Mouse (Mus musculus) myocyte (in vitro differentiated cells): Measurements from ENCODE around the gene Etnk2. TPM values are rescaled to one million over a fixed set of nuclear protein-coding genes. Genes with fewer than 3 reads are reported as not detected.

ENCODE experiments used
- H3K27me3 ChIP-seq: one replicate; pipeline ENCODE4 v1.6.1; 2011; ENCODE audit not compliant: control insufficient read depth, insufficient read depth, insufficient read length
- H3K36me3 ChIP-seq: one replicate; pipeline ENCODE4 v1.6.1; 2011; ENCODE audit not compliant: control insufficient read depth, insufficient read depth
- H3K4me2 ChIP-seq: one replicate; pipeline ENCODE4 v1.6.1; 2011; ENCODE audit warnings: low read depth, control low read depth
- H3K4me3 ChIP-seq: one replicate; pipeline ENCODE4 v1.5.1; 2011; ENCODE audit warnings: mild to moderate bottlenecking, control low read depth, moderate library complexity
- H3K79me2 ChIP-seq: one replicate; pipeline ENCODE4 v1.6.1; 2011; ENCODE audit not compliant: control insufficient read depth, insufficient read depth
- H3ac ChIP-seq: one replicate; pipeline ENCODE4 v1.6.1; 2011; ENCODE audit not compliant: control insufficient read depth, insufficient read length
- CEBPB ChIP-seq: IDR thresholded peaks from 2 replicates; pipeline ENCODE4 v1.6.1; 2011; ENCODE audit warnings: mild to moderate bottlenecking, moderate library complexity; ENCODE audit not compliant: poor library complexity, insufficient read depth, severe bottlenecking
- E2F4 ChIP-seq: IDR thresholded peaks from one replicate; pipeline ENCODE4 v1.6.1; 2011; ENCODE audit warnings: mild to moderate bottlenecking, control low read depth, moderate library complexity; ENCODE audit not compliant: insufficient read depth
- MAX ChIP-seq: IDR thresholded peaks from one replicate; pipeline ENCODE4 v1.6.1; 2011; ENCODE audit warnings: low read depth, mild to moderate bottlenecking, control low read depth
- MYOD1 ChIP-seq, 3 experiments: IDR thresholded peaks; one replicate each; pipeline ENCODE4 v1.6.1; 2011; ENCODE audit warnings: control low read depth in 2 of 3, low read depth in 2 of 3, mild to moderate bottlenecking in 2 of 3, moderate library complexity in 1 of 3; ENCODE audit not compliant: insufficient read length in 2 of 3, control insufficient read depth in 1 of 3
- MYOG ChIP-seq, 3 experiments: IDR thresholded peaks; one replicate each; pipeline ENCODE4 v1.6.1; 2011; ENCODE audit warnings: control low read depth in 2 of 3, low read depth in 2 of 3, mild to moderate bottlenecking in 2 of 3; ENCODE audit not compliant: insufficient read length in 2 of 3, control insufficient read depth in 1 of 3, insufficient read depth in 1 of 3
- POLR2A ChIP-seq: IDR thresholded peaks from one replicate; pipeline ENCODE4 v1.6.1; 2011; ENCODE audit warnings: low read depth, mild to moderate bottlenecking, control low read depth, moderate library complexity; ENCODE audit not compliant: insufficient read length
- POLR2AphosphoS2 ChIP-seq: IDR thresholded peaks from one replicate; pipeline ENCODE4 v1.6.1; 2011; ENCODE audit warnings: low read depth, control low read depth; ENCODE audit not compliant: insufficient read length
- REST ChIP-seq: IDR thresholded peaks from one replicate; pipeline ENCODE4 v1.6.1; 2011; ENCODE audit warnings: mild to moderate bottlenecking, control low read depth, moderate library complexity; ENCODE audit not compliant: insufficient read depth, insufficient read length
- SRF ChIP-seq: IDR thresholded peaks from one replicate; pipeline ENCODE4 v1.6.1; 2011; ENCODE audit warnings: low read depth; ENCODE audit not compliant: control insufficient read depth, insufficient read length
- TCF12 ChIP-seq: IDR thresholded peaks from one replicate; pipeline ENCODE4 v1.6.1; 2011; ENCODE audit warnings: mild to moderate bottlenecking, control low read depth; ENCODE audit not compliant: poor library complexity, insufficient read depth, severe bottlenecking
- TCF3 ChIP-seq: IDR thresholded peaks from one replicate; pipeline ENCODE4 v1.6.1; 2011; ENCODE audit warnings: low read depth, control low read depth; ENCODE audit not compliant: insufficient read length
- USF1 ChIP-seq: IDR thresholded peaks from one replicate; pipeline ENCODE4 v1.6.1; 2011; ENCODE audit warnings: low read depth, mild to moderate bottlenecking, control low read depth, moderate library complexity
- polyA plus RNA-seq: library from polyadenylated mRNA; unstranded; fragments of >200 nt; fragmentation: generic; extraction: Trizol; gene quantifications from one replicate; pipeline ENCODE4 v1.2.1, GENCODE M21; 2012; ENCODE audit warnings: missing spikeins

Etnk2 gene
- polyA plus RNA-seq, 1 experiment, result 0.73 TPM

DNA sequence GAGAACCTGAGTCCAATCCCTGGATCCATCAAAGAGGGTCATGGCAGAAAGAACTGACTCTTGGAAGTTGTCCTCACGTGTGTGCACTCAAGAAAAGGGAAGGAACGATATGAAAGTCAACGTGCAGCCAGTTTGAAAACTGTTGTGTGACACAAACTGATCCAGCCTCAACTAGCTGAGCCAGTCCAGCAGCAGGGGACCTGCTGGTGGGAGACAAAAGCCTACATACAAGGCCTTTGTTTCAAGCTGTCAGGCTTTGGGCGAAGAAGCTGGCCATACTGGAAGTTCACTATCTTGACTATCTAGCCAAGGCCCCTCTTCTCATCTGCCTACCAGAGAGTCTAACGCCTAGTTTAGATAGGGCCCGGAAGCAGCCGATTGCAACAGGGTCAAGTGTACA, 53.1 kb downstream of the Etnk2 start:
- no peak overlapping the region for H3K4me2 ChIP-seq
- H3K27me3 ChIP-seq, result peaks cover 76% of the 10 kb centered on the region
- TF ChIP-seq USF1 (no peak), MAX (no peak), CEBPB (no peak), TCF12 (no peak)
- H3K36me3 ChIP-seq, result no peaks in the 10 kb centered on the region
- H3K79me2 ChIP-seq, result no peaks in the 10 kb centered on the region
- H3K4me3 ChIP-seq, result no peak overlapping the region
- H3ac ChIP-seq, result no peak overlapping the region

DNA sequence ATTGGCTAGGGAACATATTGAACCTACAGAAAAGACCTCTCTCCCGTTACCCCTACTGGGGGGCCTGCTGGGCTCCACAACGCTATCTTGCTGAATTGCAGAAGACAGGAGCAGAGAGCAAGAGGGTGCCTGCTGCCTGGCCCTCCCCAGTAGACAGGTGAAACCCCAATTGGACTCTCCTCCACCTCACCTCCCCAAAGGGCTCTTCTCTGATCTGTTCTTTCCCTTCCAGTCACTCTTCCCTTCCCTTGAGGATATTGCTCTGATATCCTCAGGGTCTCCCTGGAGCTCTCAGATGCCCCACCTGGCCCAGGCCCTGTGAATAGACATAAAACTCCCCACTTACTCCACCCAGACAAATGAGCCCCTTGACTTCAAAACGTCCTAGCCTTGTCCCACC, 53.7 kb downstream of the Etnk2 start:
- no peaks in the 10 kb centered on the region for H3K79me2 ChIP-seq
- no peak overlapping the region for H3ac ChIP-seq
- no peaks in the 10 kb centered on the region for H3K36me3 ChIP-seq
- H3K4me3 ChIP-seq, result no peak overlapping the region
- H3K4me2 ChIP-seq, result no peak overlapping the region
- TF ChIP-seq MYOG (IDR thresholded peaks at IDR 0.05; ENCODE audit: control insufficient read depth in 1 of 3, insufficient read depth in 1 of 3, insufficient read length in 2 of 3, low read depth in 2 of 3), result no peak
- no peak for TF ChIP-seq REST
- TF ChIP-seq E2F4, result no peak
- no peak for TF ChIP-seq USF1
- no peak for TF ChIP-seq MYOD1 (IDR thresholded peaks at IDR 0.05; ENCODE audit: control insufficient read depth in 1 of 3, insufficient read length in 2 of 3, low read depth in 2 of 3)
- no peak for TF ChIP-seq POLR2A
- TF ChIP-seq TCF12, result no peak
- no peak for TF ChIP-seq POLR2AphosphoS2
- no peak for TF ChIP-seq CEBPB
- H3K27me3 ChIP-seq, result peaks cover 72% of the 10 kb centered on the region

DNA sequence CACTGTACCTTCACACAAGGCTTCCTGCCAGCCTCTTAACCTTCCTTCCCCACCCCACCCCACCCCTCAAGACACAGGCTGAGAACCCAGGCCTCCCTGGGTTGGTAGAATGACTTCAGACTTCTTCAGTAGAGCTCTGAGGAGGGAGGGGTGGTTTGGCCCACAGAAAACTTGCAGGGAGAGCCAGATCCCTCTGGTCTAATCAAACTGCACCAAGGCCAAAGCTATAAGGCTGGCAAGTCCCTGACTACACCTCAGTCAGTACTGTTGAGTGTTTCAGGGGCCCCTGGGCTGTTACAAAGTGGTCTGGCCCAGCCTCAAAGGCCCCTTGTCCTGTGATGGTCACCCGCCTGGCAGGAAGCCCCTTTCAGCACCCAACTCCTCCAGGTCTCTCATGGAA, 54.2 kb downstream of the Etnk2 start:
- Histone ChIP-seq H3K79me2 (no peaks in the 10 kb centered on the region), H3K27me3 (peaks cover 75% of the 10 kb centered on the region), H3K4me3 (no peak overlapping the region), H3ac (no peak overlapping the region), H3K4me2 (no peak overlapping the region), H3K36me3 (no peaks in the 10 kb centered on the region)
- TF ChIP-seq CEBPB (no peak), POLR2A (no peak), E2F4 (no peak), MYOG (IDR thresholded peaks at IDR 0.05; ENCODE audit: control insufficient read depth in 1 of 3, insufficient read depth in 1 of 3, insufficient read length in 2 of 3, low read depth in 2 of 3) (no peak), USF1 (no peak), TCF12 (no peak), MAX (no peak), REST (no peak), SRF (no peak), MYOD1 (IDR thresholded peaks at IDR 0.05; ENCODE audit: control insufficient read depth in 1 of 3, insufficient read length in 2 of 3, low read depth in 2 of 3) (no peak), TCF3 (no peak), POLR2AphosphoS2 (no peak)

DNA sequence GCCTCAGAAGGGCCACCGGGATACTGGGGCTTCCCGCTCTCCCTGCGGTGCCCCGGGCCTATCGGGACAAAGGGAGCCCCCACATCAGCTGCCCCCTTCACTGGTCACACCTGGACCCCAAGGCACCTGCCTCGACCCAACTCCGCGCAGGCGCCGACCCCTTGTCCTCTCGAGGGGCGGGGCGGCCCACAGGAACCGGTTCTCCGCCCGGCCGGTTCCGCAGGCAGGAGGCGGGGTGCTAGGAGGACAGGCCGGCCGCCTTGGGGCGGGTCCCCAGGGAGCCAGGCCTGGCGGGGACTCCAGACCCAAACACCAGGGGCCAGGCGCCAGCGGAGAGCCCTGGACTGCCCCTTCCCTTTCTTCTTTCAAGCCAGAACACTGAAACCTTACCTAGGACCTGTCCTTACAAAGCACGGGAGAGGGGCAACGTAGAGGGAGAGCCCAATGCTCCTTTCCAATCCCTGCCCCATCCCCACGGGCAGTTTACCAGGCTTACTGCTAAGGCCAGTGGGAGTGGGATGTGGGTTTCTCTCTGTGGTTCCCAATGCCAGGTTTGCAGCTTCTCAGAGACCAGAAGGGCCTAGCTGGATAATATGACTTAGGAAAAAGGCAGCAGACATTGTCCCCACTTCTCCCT, 54.9 kb downstream of the Etnk2 start:
- TF ChIP-seq TCF12 (no peak), SRF (no peak), POLR2A (no peak), POLR2AphosphoS2 (no peak), MYOG (IDR thresholded peaks at IDR 0.05; ENCODE audit: control insufficient read depth in 1 of 3, insufficient read depth in 1 of 3, insufficient read length in 2 of 3, low read depth in 2 of 3) (no peak), MAX (no peak), MYOD1 (IDR thresholded peaks at IDR 0.05; ENCODE audit: control insufficient read depth in 1 of 3, insufficient read length in 2 of 3, low read depth in 2 of 3) (no peak), CEBPB (no peak), E2F4 (no peak), TCF3 (no peak), USF1 (no peak), REST (no peak)
- Histone ChIP-seq H3K36me3 (no peaks in the 10 kb centered on the region), H3K79me2 (no peaks in the 10 kb centered on the region), H3K4me2 (no peak overlapping the region), H3K27me3 (peaks cover 83% of the 10 kb centered on the region), H3K4me3 (no peak overlapping the region), H3ac (no peak overlapping the region)

DNA sequence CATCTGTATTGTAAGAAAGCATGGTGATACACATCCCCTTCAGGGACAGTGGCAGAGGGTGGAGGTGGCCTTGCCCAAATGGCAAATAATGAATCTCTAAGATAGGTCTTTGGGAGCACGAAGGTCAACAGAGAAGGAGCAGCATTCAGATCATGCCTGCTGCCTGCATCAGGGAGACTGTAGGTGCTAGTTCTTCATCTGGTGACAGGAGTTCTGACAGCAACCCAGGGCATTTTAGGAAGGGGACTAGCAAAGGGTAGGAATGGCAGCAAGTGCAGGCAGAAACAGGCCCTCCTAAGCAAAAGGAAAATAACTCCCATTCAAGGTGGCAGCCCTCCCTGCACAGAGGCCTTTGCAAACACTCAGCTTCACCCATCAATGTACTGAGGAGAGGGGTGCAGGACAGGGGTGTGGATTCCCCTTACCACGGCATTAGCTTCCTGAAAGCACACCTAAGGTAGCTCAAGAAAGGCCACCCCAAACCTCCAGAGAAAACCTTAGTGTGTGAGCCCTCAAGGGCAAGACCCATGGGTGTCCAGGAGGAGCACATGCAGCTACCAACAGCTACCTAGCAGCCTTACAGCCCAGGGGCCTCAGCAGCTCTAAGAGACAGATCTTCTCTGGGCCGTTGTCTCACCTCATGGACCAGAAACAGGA, 55.9 kb downstream of the Etnk2 start:
- Histone ChIP-seq H3K27me3 (peaks cover 85% of the 10 kb centered on the region), H3K4me2 (no peak overlapping the region), H3K79me2 (no peaks in the 10 kb centered on the region), H3ac (no peak overlapping the region), H3K4me3 (no peak overlapping the region), H3K36me3 (no peaks in the 10 kb centered on the region)
- TF ChIP-seq MYOD1 (IDR thresholded peaks at IDR 0.05; ENCODE audit: control insufficient read depth in 1 of 3, insufficient read length in 2 of 3, low read depth in 2 of 3), result no peak
- no peak for TF ChIP-seq MYOG (IDR thresholded peaks at IDR 0.05; ENCODE audit: control insufficient read depth in 1 of 3, insufficient read depth in 1 of 3, insufficient read length in 2 of 3, low read depth in 2 of 3)
- no peak for TF ChIP-seq POLR2AphosphoS2
